ENCODE assay signal across 10 mouse cellular contexts in the genomic region with DNA sequence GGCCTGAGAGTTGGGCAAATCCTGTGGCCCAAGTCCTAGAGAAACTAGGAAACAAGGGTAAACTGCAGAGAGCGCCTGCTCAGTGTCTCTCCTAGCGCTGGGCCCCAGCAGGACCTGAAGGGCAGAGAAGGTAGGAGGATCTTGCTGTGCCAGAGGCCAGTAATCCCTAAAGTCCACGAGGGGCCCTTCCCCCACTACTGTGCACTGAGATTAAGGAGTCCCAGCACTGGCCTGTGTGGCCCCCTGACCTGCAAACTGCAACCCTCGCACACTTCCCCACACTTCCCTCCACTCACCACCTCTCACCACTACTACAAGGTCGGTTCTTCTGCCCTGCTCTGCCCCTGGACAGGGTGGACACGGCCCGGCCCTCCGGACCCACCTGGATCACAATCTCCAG. TPM values are rescaled to one million over a fixed set of nuclear protein-coding genes. Genes with fewer than 3 reads are reported as not detected.
DNase-seq lines count a peak whose midpoint lies in the region; ATAC-seq lines count a peak whose summit lies in the region.
"Had no signal": no experiment of that assay in that cellular context is flagged by ENCODE, and none has a peak within 500 bp of the region (broad histone marks: within the 10 kb centered on the region; RNA-seq: fewer than 3 reads in every experiment).

No protein-coding gene starts in this region.

- no peaks in the 10 kb centered on the region for H3K27me3 ChIP-seq in neural tube, embryonic 12.5 days (replicated peaks)
- no peaks in the 10 kb centered on the region for H3K27me3 ChIP-seq in hindbrain, embryonic 14.5 days (ENCODE audit: control insufficient read depth, insufficient read depth, low read length)
- H3K27me3 ChIP-seq in limb, embryonic 11.5 days (ENCODE audit: control insufficient read depth, insufficient read depth, low read length) = no peaks in the 10 kb centered on the region
- H3K27me3 ChIP-seq: Patski had no signal

- 58% methylated on average over 8 of the region's 8 CpGs for WGBS in neural tube, embryonic 12.5 days
- WGBS in hindbrain, embryonic 14.5 days = 49% methylated on average over 8 of the region's 8 CpGs
- WGBS in limb, embryonic 11.5 days = 59% methylated on average over 8 of the region's 8 CpGs

- H3K9me3 ChIP-seq in neural tube, embryonic 12.5 days = no peaks in the 10 kb centered on the region
- no peaks in the 10 kb centered on the region for H3K9me3 ChIP-seq in hindbrain, embryonic 14.5 days (ENCODE audit: control insufficient read depth, low read length)
- no peaks in the 10 kb centered on the region for H3K9me3 ChIP-seq in limb, embryonic 11.5 days (ENCODE audit: control insufficient read depth, low read length)

- 0 out of 2 replicates have a peak overlapping the region, but pooled peaks have one; percentile 23 for H3K4me2 ChIP-seq in neural tube, embryonic 12.5 days (replicated peaks)
- peak overlapping the region; percentile 48 for H3K4me2 ChIP-seq in hindbrain, embryonic 14.5 days (replicated peaks)
- no peak overlapping the region for H3K4me2 ChIP-seq in limb, embryonic 11.5 days (ENCODE audit: low read depth, severe bottlenecking)

- peaks cover 27% of the 10 kb centered on the region for H3K36me3 ChIP-seq in neural tube, embryonic 12.5 days
- no peaks in the 10 kb centered on the region; the same call in 1 of the 2 replicates for H3K36me3 ChIP-seq in hindbrain, embryonic 14.5 days (replicated peaks; ENCODE audit: control insufficient read depth, insufficient read depth)
- peaks cover 3% of the 10 kb centered on the region; the same call in 1 of the 2 replicates for H3K36me3 ChIP-seq in limb, embryonic 11.5 days (ENCODE audit: control insufficient read depth, insufficient read depth, low read length)

- H3K9ac ChIP-seq in neural tube, embryonic 12.5 days = no peak overlapping the region
- peak overlapping the region; percentile 46; the same call in 1 of the 2 replicates for H3K9ac ChIP-seq in hindbrain, embryonic 14.5 days
- H3K9ac ChIP-seq in limb, embryonic 11.5 days (ENCODE audit: low read length) = peak overlapping the region; percentile 30; the same call in 1 of the 2 replicates

- H3K4me1 ChIP-seq in neural tube, embryonic 12.5 days = peaks cover 38% of the 10 kb centered on the region
- peaks cover 37% of the 10 kb centered on the region for H3K4me1 ChIP-seq in hindbrain, embryonic 14.5 days (replicated peaks; ENCODE audit: control insufficient read depth, insufficient read depth, low read length)
- H3K4me1 ChIP-seq in limb, embryonic 11.5 days (ENCODE audit: control insufficient read depth, insufficient read depth, low read length) = peaks cover 8% of the 10 kb centered on the region; the same call in 1 of the 2 replicates

- no peak for DNase-seq in neural tube, embryonic 10.5 days (ENCODE audit: extremely low spot score, low spot score)
- no peak for DNase-seq in hindbrain, embryonic 14.5 days (ENCODE audit: low spot score)
- DNase-seq in limb, embryonic 11.5 days (ENCODE audit: low spot score) = no peak
- DNase-seq in frontal cortex, postnatal 25 days (ENCODE audit: low spot score in 2 of 2) = no peak
- no peak for DNase-seq in gastrocnemius, postnatal 36 days
- DNase-seq: lung, adult 2 months had no signal

- H3K4me3 ChIP-seq in neural tube, embryonic 12.5 days = no peak overlapping the region
- 0 out of 2 replicates have a peak overlapping the region, but pooled peaks have one; percentile 10 for H3K4me3 ChIP-seq in hindbrain, embryonic 14.5 days (replicated peaks; ENCODE audit: low read length)
- no peak overlapping the region for H3K4me3 ChIP-seq in limb, embryonic 11.5 days (ENCODE audit: low read depth, low read length)

- intact Hi-C loops in gastrocnemius, postnatal 36 days (cut with DNase I) = no loop called here

- ATAC-seq in neural tube, embryonic 12.5 days (ENCODE audit: low FRiP score, low read depth) = no peak
- ATAC-seq in hindbrain, embryonic 14.5 days (ENCODE audit: low FRiP score) = no peak; the same call in 1 of the 2 replicates
- ATAC-seq in limb, embryonic 11.5 days (ENCODE audit: insufficient number of reproducible peaks, low FRiP score, low TSS enrichment, low read depth) = no peak
- no peak for ATAC-seq in megakaryocyte, adult 5-6 weeks (ENCODE audit: poor library complexity, severe bottlenecking)

- no peak overlapping the region for H3K27ac ChIP-seq in neural tube, embryonic 12.5 days
- H3K27ac ChIP-seq in hindbrain, embryonic 14.5 days = peak overlapping the region; percentile 86
- H3K27ac ChIP-seq in limb, embryonic 11.5 days (replicated peaks; ENCODE audit: low read depth, low read length) = 0 out of 2 replicates have a peak overlapping the region, but pooled peaks have one; percentile 30

RNA-seq across cellular contexts. Expression of a gene that starts 7.2 kb away (rescaled TPM):
- 11.7 and 12.8 TPM in 2 replicates for polyA plus RNA-seq in neural tube, embryonic 12.5 days (2016; fragmentation: Nextera tagmentation; extraction: Ambion mirVana)
- polyA plus RNA-seq in hindbrain, embryonic 14.5 days (2014; fragmentation: Nextera tagmentation; extraction: Ambion mirVana) = 5.0 and 5.4 TPM in 2 replicates
- 8.7 and 9.0 TPM in 2 replicates for polyA plus RNA-seq in limb, embryonic 11.5 days (2014; fragmentation: Nextera tagmentation; extraction: Ambion mirVana)
- total RNA-seq in megakaryocyte, adult 5-6 weeks (2015) = 1.9 and 2.8 TPM in 2 replicates
- total RNA-seq in megakaryocyte, adult 5-6 weeks (2017) = 8.6 and 9.1 TPM in 2 replicates
- 1 to 10 TPM; 1.7 to 2.0 TPM for total RNA-seq in gastrocnemius, postnatal 36 days (2021)

RNA-seq across cellular contexts. Expression of a gene that starts 25.0 kb away (rescaled TPM):
- 55.0 and 61.2 TPM in 2 replicates for polyA plus RNA-seq in neural tube, embryonic 12.5 days (2016; fragmentation: Nextera tagmentation; extraction: Ambion mirVana)
- polyA plus RNA-seq in hindbrain, embryonic 14.5 days (2014; fragmentation: Nextera tagmentation; extraction: Ambion mirVana) = 44.2 and 46.9 TPM in 2 replicates
- 65.0 and 71.0 TPM in 2 replicates for polyA plus RNA-seq in limb, embryonic 11.5 days (2014; fragmentation: Nextera tagmentation; extraction: Ambion mirVana)
- 70.2 and 72.2 TPM in 2 replicates for total RNA-seq in megakaryocyte, adult 5-6 weeks (2015)
- 126 and 133 TPM in 2 replicates for total RNA-seq in megakaryocyte, adult 5-6 weeks (2017)
- total RNA-seq in gastrocnemius, postnatal 36 days (2021) = 10 to 100 TPM; 13.3 to 15.3 TPM

RNA-seq across cellular contexts. Expression of a gene that starts 35.0 kb away (rescaled TPM):
- polyA plus RNA-seq in neural tube, embryonic 12.5 days (2016; fragmentation: Nextera tagmentation; extraction: Ambion mirVana) = 0.25 TPM in 1 of 2 replicates, not detected in the other
- 0.46 and 0.96 TPM in 2 replicates for polyA plus RNA-seq in hindbrain, embryonic 14.5 days (2014; fragmentation: Nextera tagmentation; extraction: Ambion mirVana)
- polyA plus RNA-seq in limb, embryonic 11.5 days (2014; fragmentation: Nextera tagmentation; extraction: Ambion mirVana) = 0.32 TPM in 1 of 2 replicates, not detected in the other
- not detected in 2 replicates for total RNA-seq in megakaryocyte, adult 5-6 weeks (2015)
- total RNA-seq in megakaryocyte, adult 5-6 weeks (2017) = not detected in 2 replicates
- not detected for total RNA-seq in gastrocnemius, postnatal 36 days (2021)
- total RNA-seq: granulocyte monocyte progenitor cell, adult 5-6 weeks had no signal
- polyA plus RNA-seq: lung, adult 2 months; Patski had no signal

RNA-seq across cellular contexts. Expression of a gene that starts 42.9 kb away (rescaled TPM):
- polyA plus RNA-seq in neural tube, embryonic 12.5 days (2016; fragmentation: Nextera tagmentation; extraction: Ambion mirVana) = 265 and 278 TPM in 2 replicates
- 164 and 190 TPM in 2 replicates for polyA plus RNA-seq in hindbrain, embryonic 14.5 days (2014; fragmentation: Nextera tagmentation; extraction: Ambion mirVana)
- 485 and 517 TPM in 2 replicates for polyA plus RNA-seq in limb, embryonic 11.5 days (2014; fragmentation: Nextera tagmentation; extraction: Ambion mirVana)
- not detected in 2 replicates for total RNA-seq in megakaryocyte, adult 5-6 weeks (2015)
- total RNA-seq in megakaryocyte, adult 5-6 weeks (2017) = not detected in 2 replicates
- 1 to 10 TPM; 6.2 to 7.4 TPM for total RNA-seq in gastrocnemius, postnatal 36 days (2021)
- total RNA-seq: granulocyte monocyte progenitor cell, adult 5-6 weeks had no signal
